In genomic region chr3:84615050-84615855, GRCm38 (mm10) we compare ENCODE assay signal across 9 mouse cellular contexts. TPM values are rescaled to one million over a fixed set of nuclear protein-coding genes. Genes with fewer than 3 reads are reported as not detected.
DNase-seq lines count a peak whose midpoint lies in the region; ATAC-seq lines count a peak whose summit lies in the region.
"Had no signal": no experiment of that assay in that cellular context is flagged by ENCODE, and none has a peak within 500 bp of the region (broad histone marks: within the 10 kb centered on the region; RNA-seq: fewer than 3 reads in every experiment).

No protein-coding gene starts in this region.

- H3K9me3 ChIP-seq in heart, embryonic 11.5 days (replicated peaks; ENCODE audit: control insufficient read depth, low read length): no peaks in the 10 kb centered on the region

- ATAC-seq in heart, embryonic 11.5 days (replicated peaks; ENCODE audit: insufficient number of reproducible peaks, low FRiP score, low TSS enrichment): no peak

- no peak overlapping the region for H3K27ac ChIP-seq in heart, embryonic 11.5 days (ENCODE audit: low read depth, low read length)
- H3K27ac ChIP-seq: limb, embryonic 13.5 days had no signal

- H3K27me3 ChIP-seq in heart, embryonic 11.5 days (ENCODE audit: control insufficient read depth, insufficient read depth, low read length): no peaks in the 10 kb centered on the region
- H3K27me3 ChIP-seq: limb, embryonic 13.5 days had no signal

- no peak overlapping the region for H3K4me2 ChIP-seq in heart, embryonic 11.5 days
- H3K4me2 ChIP-seq: limb, embryonic 13.5 days had no signal

- no peak overlapping the region for H3K9ac ChIP-seq in heart, embryonic 11.5 days (ENCODE audit: low read depth, low read length)
- H3K9ac ChIP-seq: limb, embryonic 13.5 days had no signal

- WGBS in heart, embryonic 11.5 days (ENCODE audit: insufficient replicate concordance): 18% methylated on average over 5 of the region's 5 CpGs

- no peaks in the 10 kb centered on the region for H3K4me1 ChIP-seq in heart, embryonic 11.5 days (ENCODE audit: control insufficient read depth, insufficient read depth, low read length)
- H3K4me1 ChIP-seq: limb, embryonic 13.5 days had no signal

- DNase-seq in heart, adult 18-20 months: peak; percentile 26 to 60
- DNase-seq in right cerebral cortex, postnatal 10 days (ENCODE audit: low spot score in 2 of 2): peak; percentile 32 to 48
- DNase-seq in right cerebral cortex, postnatal 4 days: no peak
- peak; percentile 49 for DNase-seq in cerebellum, adult 9-10 months
- DNase-seq in kidney, adult 8-10 months: peak; percentile 23 to 30
- DNase-seq in naive thymus-derived CD4-positive, alpha-beta T cell, adult 2 months (ENCODE audit: low read depth): peak; percentile 74
- no peak for DNase-seq in urinary bladder, postnatal 4 days (ENCODE audit: low spot score in 2 of 2)

- no peak overlapping the region for H3K4me3 ChIP-seq in heart, embryonic 11.5 days (ENCODE audit: low read depth, low read length)
- H3K4me3 ChIP-seq: limb, embryonic 13.5 days had no signal

- no peaks in the 10 kb centered on the region for H3K36me3 ChIP-seq in heart, embryonic 11.5 days (ENCODE audit: control insufficient read depth, insufficient read depth, low read length)
- H3K36me3 ChIP-seq: limb, embryonic 13.5 days had no signal

RNA-seq across cellular contexts. Expression of gene Tigd4, which starts 21.9 kb away (rescaled TPM):
- total RNA-seq in heart, adult 18-20 months (2021): not detected
- polyA plus RNA-seq in heart, embryonic 11.5 days (2014; fragmentation: Nextera tagmentation; extraction: Ambion mirVana): not detected in 2 replicates

RNA-seq across cellular contexts. Expression of gene Arfip1, which starts 32.8 kb away (rescaled TPM):
- total RNA-seq in heart, adult 18-20 months (2021): 10 to 100 TPM; 14.7 to 15.5 TPM
- 42.6 and 56.9 TPM in 2 replicates for polyA plus RNA-seq in heart, embryonic 11.5 days (2014; fragmentation: Nextera tagmentation; extraction: Ambion mirVana)

RNA-seq across cellular contexts. Expression of gene Tmem154, which starts 50.7 kb away (rescaled TPM):
- 1 to 10 TPM; 1.7 to 1.9 TPM for total RNA-seq in heart, adult 18-20 months (2021)
- 0.44 and 0.49 TPM in 2 replicates for polyA plus RNA-seq in heart, embryonic 11.5 days (2014; fragmentation: Nextera tagmentation; extraction: Ambion mirVana)

Comparison
In these comparisons a context has a peak if more than half of its experiments do, and no peak if none do; other contexts are left out.
1. DNase-seq: peak in heart, adult 18-20 months (2 of 2), right cerebral cortex, postnatal 10 days (2 of 2), cerebellum, adult 9-10 months (single experiment), kidney, adult 8-10 months (2 of 2) and naive thymus-derived CD4-positive, alpha-beta T cell, adult 2 months (single experiment); none in right cerebral cortex, postnatal 4 days (single experiment) and urinary bladder, postnatal 4 days (0 of 2).